Mouse (Mus musculus): ENCODE measurements around the gene Ezh1. TPM values are rescaled to one million over a fixed set of nuclear protein-coding genes. Genes with fewer than 3 reads are reported as not detected.

The Ezh1 gene
- total RNA-seq, 2 experiments from 2014 or later = 27.9 to 37.9 TPM

DNA sequence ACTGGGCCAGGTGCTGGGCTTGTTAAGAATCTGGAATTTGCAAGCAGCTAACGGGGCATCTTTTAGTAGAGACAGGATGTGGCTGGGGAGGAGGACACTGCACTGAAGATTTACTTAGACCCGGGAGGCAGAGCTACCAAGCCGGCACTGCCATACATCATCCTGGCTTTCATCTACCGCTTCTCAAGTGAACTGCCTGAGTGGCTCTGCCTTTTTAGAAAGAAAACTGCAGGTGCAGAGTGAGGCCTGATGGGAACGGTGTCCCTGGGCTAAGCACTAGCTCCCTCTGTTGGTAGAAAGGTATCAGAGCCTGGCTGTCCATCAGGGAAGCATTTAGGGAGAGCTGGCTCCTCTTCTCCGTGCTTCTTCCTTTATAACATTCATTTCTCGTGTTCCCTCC lies 25.3 kb downstream of the Ezh1 start:
- no peak for DNase-seq

GRCm38 (mm10) chr11:101199555-101199954 lies 26.7 kb downstream of the Ezh1 start:
- DNase-seq = no peak

DNA sequence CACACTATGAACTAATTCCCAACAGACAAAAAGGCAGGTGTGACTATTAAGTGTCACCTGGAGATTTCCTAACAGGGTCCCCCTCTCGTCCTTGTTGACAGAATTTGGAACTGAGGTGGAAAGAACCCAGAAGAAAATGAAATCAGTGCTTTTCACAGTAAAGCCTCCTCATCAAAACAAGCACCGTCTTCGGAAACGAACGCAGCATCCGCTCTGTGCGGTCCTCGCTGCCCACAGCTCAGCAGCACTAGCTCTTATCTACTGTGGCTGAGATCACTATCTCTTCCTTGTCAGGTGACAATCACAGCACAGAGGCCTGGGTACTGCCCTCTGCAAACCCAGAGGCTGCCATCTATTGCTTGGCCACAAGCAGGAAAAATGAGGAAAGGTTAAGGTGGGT lies 30.1 kb downstream of the Ezh1 start:
- DNase-seq = no peak

DNA sequence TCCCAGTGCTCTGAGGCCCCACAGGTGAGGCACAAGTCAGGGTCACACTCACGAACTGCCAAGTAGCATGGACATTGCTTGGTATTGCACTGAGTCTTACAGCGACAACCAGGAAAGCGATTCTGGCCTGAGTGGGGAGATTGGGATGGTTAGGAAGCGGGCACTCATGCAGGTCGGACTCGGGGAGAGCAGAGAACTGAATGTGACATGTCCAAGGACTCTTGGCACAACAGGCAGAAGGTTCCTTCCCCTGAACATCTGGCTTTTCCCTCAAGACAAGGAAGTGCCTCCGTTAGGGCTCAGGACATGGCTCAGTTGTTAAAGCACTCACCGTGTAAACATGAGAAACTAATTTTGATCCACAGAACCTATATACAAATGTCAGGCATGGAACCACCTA lies 30.7 kb downstream of the Ezh1 start:
- DNase-seq = no peak

- no peak for DNase-seq
Observed at GRCm38 (mm10) chr11:101195101-101195500, 31.2 kb downstream of the Ezh1 start.

GRCm38 (mm10) chr11:101194643-101195042 lies 31.6 kb downstream of the Ezh1 start:
- DNase-seq = no peak

GRCm38 (mm10) chr11:101194137-101194536 lies 32.1 kb downstream of the Ezh1 start:
- DNase-seq = no peak

GRCm38 (mm10) chr11:101193076-101193475 lies 33.2 kb downstream of the Ezh1 start:
- no peak for DNase-seq

DNA sequence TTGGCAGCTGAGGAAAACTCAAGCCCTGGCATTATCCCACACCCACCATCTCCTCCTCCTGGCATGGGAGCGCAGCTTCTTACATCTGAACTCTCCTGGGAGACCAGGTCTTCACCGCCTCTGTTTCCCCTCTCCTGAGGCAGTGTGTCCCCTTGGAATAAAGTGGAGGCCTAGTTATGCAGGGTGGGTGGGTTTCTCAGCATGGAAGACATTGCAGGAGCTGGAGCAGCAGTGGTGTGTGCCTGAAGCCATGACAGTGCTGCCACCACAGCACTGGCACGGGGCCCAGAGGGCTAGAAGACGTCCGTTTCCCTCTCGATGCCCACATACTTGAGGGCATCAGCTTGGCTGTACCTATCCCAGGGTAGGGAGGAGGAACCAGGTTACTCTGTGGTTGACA lies 33.6 kb downstream of the Ezh1 start:
- no peak for DNase-seq

GRCm38 (mm10) chr11:101191919-101192470 lies 34.3 kb downstream of the Ezh1 start:
- DNase-seq = no peak

GRCm38 (mm10) chr11:101190913-101191907 lies 35.1 kb downstream of the Ezh1 start:
- no peak for DNase-seq

DNA sequence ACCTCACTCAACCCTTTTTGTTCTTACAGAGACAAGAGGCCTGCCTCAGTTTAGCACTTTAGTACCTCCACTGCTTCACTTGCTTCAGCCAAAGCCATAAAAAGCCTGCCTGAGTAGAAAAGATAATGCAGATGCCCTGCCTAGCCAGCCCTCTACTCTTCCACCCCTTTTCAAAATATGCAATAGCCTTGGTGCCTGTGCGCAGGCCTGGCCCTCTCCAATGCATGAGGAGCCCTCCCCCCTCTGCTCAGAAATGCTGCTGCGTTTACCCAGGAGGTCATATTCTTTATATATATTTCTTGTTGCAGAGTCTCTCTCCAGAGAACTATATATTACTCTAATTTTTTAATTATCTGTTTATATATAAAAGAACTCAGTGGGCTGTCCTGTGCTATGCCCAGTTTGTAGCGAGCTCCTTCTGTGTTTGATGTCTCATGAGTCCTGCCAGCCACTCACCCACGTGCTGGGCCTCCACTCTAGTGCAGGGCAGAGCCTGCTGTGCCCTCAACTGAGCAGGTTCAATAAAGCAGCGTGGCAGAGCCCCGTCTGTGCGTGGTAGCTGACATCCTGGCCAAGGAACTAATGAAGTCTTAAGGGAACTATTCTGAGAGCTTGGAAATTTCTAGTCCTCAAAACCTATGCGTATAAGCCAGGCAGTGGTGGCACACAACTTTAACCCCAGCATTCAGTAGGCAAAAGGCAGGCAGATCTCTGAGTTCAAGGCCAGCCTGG lies 35.9 kb downstream of the Ezh1 start:
- DNase-seq = no peak

DNA sequence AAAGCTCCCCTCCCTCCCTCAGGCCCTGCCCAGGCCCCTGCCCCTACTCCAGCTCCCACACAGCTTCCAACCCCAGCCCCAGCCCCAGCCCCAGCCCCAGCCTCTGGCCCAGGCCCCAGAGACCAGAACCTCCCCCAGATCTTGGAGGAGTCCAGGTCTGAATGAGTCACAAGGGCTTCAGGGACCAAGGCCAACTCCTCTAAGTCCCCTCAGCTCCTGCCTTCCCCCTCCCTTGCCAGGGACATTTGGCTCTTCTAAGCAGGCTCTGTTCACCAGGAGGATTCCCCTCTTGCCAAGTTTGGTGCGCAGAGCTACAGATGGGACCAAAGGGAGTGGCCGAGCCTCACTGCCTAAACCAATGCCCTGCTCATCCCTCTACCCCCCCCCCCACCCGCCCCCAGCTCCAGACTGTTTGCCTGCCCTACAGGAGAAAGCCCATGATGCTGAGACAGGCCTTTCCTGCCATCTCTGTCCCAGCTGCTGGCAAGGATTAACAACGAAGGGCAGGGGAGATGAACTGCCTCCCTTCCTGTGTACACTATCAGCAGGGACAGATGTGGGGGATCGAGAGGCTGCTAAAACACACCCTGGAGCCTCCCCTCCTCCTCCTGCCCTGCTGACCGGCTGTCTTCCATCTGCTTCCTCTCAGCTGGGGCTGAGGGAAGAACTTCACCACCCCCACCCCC lies 36.6 kb downstream of the Ezh1 start:
- DNase-seq = peak; percentile 79

DNA sequence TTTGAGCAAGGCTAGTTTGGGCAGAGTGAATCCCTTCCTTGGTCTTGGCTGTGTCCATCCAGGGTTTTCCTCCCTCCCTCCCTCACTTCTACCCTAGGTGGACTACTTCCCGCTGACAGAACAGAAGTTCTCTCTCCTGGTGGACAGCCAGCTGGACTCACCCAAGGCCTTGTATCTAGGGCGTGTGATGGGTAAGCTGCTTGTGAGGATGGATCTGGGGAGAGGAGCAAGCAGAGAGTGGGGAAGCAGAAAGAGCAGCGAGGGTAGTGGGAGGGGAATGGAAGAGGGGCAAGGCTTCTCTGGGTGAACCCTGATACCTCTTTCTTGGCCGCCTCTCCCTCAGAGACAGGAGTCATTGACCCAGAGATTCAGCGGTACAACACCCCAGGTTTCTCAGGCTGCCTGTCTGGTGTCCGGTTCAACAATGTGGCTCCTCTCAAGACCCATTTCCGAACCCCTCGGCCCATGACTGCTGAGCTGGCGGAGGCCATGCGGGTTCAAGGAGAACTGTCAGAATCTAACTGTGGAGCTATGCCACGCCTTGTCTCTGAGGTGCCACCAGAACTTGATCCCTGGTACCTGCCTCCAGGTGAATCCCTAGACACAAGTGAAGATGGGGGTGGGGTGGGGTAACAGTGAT lies 38.0 kb downstream of the Ezh1 start:
- no peak for DNase-seq

- DNase-seq = no peak
Observed at GRCm38 (mm10) chr11:101187541-101187940, 38.7 kb downstream of the Ezh1 start.

DNA sequence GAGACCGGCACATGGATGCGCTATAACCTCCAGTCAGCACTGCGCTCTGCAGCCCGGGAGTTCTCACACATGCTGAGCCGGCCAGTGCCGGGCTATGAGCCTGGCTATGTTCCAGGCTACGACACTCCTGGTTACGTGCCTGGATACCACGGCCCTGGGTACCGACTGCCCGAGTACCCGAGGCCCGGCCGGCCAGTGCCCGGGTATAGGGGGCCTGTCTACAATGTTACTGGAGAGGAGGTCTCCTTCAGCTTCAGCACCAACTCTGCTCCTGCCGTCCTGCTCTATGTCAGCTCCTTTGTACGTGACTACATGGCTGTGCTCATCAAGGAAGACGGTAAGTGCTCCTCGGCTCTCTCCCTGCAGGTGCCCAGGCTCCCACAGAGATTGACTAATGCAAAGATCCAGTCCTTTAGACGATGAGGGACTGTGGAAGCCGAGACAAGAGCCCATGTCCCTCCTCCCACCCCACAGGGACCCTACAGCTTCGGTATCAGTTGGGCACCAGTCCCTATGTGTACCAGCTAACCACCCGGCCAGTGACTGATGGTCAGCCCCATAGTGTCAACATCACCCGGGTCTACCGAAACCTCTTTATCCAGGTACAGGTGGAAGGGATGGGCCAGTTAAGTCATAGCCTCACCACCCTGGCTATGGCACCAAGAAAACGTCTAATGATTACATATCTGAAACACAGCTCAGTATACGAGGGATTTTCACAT lies 39.6 kb downstream of the Ezh1 start:
- DNase-seq = no peak

DNA sequence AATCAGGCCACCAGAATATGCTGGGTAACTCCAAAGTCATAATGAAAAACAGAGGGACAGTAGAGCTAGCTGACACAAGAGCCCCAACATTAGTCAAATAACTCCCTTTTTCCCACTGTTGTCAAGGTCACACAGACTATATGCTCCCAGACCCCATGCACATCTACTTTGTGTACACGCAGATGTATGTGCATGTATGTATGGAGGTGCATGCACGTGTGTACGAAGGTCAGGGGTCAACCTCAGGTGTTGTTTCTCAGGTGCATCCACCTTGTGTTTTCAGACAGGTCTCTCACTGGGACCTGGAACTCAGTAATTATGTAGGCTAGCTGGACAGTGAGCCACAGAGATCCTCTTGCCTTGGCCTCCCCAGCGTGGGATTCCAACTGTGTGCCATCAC lies 40.8 kb downstream of the Ezh1 start:
- no peak for DNase-seq

DNA sequence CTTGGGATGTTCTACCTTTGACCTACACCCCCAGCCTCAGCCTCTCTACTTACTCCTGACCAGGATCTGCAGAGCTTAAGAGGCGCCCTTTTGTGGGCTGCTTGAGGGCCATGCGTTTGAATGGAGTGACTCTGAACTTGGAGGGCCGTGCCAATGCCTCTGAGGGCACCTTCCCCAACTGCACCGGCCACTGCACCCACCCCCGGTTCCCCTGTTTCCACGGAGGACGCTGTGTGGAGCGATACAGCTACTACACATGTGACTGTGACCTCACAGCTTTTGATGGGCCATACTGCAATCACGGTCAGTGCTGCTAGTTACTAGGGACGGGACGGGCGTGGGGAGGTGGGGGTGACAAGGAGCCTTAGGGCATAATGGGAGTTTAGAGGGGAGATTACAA lies 41.3 kb downstream of the Ezh1 start:
- no peak for DNase-seq

DNA sequence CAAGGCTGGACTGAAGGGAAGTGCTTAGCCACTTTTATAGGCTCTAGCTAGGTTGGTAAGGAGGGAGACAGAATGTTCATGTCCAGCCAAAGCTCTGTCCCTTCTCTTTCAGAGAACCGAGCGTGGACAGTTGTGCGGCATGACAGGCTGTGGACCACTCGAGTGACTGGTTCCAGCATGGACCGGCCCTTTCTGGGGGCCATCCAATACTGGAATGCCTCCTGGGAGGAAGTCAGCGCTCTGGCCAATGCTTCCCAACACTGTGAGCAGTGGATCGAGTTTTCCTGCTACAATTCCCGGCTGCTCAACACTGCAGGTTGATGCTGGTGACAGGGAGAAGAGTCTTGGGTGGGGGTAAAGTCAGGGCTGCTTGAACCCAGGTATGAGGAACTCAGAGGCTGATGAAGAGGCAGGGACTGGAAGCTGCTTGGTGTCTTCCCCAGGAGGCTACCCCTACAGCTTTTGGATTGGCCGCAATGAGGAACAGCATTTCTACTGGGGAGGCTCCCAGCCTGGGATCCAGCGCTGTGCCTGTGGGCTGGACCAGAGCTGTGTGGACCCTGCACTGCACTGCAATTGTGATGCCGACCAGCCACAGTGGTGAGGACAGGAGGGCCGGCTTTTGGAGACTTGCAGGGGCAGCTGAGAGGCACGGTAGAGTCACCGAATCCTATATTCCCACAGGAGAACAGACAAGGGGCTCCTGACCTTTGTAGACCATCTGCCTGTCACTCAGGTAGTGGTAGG lies 43.3 kb downstream of the Ezh1 start:
- DNase-seq = no peak

- DNase-seq = no peak
Observed at GRCm38 (mm10) chr11:101181961-101182360, 44.3 kb downstream of the Ezh1 start.

All from adrenal gland, postnatal 10 days (tissue).